Mouse (Mus musculus) cerebellum, postnatal 25 days (tissue): ENCODE results near the gene Olfr288.
A peak's percentile ranks its signal among the peaks of the same experiment; 100 is the strongest.

Experiments used
- DNase-seq, 2 experiments: peaks; one replicate each; pipeline ENCODE4 v3.0.0; 2021; ENCODE audit warnings: mixed read lengths in 2 of 2

The Olfr288 gene

DNA sequence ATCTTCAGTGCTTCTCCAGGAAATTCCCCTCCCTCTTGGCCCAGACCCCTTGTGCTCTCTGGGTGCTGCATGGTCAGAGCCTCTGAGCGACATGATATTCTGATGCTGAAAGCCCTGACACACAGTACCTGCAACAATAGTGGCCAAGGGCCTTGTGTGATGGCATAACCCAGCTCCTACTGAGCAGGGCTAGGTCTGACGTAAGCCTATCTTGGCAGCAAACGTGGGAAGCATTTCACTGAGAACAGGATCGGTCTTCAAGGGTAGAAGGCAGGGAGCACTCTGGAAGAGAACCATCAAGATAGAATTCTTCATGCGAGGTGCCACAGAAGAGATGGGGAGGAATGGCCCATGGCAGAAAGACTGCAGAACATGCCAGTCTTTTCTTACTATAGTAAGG lies 29.8 kb downstream of the Olfr288 start, which contains the start of gene Asb8:
Gene Asb8, minus strand, starts transcription at position 101 of the 400 bp plus-strand sequence.
- DNase-seq, result no peak

GRCm38 (mm10) chr15:98162561-98162960 lies 32.8 kb downstream of the Olfr288 start:
- DNase-seq, result no peak

DNA sequence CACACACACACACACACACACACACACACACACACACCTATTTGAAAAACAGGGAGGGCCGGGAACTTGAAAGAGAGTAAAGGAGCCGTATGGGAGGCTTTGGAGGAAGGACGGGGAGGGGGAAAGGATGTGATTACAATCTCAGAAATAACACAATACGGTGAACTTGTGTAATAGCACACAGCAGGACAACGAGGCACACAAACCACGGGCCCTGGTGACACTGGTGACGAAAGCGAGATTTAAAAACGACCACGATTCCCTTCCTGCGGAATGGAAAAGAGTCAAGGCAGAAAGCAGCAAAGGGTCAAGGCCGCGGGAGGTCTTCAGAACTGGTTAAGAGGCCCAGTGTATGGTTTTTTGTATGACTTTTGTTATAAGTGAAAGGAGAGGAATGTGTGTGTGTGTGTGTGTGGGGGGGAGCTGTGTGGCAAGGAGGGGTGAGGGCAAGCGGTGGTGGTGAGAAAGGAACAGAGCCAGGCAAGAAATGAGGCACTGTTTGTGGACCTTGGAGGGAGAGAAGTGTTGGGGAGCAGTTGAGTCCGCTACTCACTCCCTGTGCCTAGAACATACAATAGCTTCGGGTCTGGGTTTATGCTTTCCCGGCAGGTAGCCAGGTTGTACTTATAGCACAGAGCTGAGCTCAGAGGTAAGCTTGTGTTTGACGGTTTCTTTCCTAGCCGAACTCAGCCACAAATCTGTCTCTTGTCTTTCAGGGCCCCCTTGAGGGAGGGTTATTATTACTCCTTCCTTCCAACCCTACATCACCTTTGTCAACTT lies 34.1 kb downstream of the Olfr288 start:
- DNase-seq, result no peak

DNA sequence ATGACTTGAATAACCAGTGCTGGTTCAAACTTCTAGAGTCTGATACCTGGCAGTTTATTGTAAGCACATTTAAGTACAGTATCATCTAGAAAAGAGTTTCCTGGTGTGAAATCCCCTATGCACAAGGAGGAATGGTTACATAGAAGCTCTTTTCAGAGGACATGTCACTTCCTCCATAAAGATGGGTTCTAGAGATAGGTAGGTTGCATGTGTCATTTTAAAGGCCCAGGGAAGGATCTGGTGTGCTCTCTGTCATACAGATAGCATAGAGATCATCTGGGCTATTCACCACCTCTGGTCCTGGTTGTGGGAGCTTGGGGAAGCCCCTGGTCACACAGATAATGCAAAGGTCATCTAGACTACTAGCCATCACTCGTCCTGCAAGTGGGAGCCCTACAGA lies 38.1 kb downstream of the Olfr288 start:
- DNase-seq, result no peak

- DNase-seq, result no peak
Measured at GRCm38 (mm10) chr15:98155944-98156343, 39.4 kb downstream of the Olfr288 start.

DNA sequence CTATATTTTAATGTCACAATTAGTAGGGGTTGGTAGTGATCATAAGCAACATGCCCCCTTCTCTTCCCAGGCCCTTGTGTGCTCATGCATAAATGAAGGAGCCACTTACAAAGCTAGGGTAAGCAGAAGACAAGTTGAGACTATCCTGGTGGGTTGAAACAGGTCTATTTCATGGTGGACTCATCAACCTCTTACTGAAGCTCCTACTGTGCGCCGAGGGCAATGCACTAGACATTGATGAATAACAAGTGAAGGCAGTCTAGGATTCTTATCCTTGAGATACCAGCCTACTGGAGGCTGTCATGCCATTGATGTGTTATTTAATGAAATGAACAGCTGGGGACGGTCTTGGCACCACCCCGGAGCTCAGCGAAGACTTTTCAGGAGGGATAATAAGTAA lies 40.1 kb downstream of the Olfr288 start:
- no peak for DNase-seq

DNA sequence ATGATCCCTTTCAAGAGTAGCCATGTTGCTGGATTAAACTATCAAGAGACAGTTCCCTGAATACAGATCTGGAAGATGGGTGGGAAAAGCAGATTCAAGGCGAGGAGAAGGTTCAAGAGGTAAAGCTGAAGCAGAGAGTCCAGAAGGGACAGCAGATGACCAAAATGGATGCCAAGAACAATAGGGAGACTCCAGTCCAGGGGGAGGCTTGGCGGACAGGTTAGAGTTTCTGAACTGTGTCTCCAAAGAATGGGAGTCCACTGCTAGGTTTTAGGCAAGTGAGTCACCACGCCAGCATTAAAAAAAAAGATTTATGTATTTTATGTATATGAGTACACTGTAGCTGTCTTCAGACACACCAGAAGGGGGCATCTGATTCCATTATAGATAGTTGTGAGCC lies 40.7 kb downstream of the Olfr288 start:
- no peak for DNase-seq

DNA sequence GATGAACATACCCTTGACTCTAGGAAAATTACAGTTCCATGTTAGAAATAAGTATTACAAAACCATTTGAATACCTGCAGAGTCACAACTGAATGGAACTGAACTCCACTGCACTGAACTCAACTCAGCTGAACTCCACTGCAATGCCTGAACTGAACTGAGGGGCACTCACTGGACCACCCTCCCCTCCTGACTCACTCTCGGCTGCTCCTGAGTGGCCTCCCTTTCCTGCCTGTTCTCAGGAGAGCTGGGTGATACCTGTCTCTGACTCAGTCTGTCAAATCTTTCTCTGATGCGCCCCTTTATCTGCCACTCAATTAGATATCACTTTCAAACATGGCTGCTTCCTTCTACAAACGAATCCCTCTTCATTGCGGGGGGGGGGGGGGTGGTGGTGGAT lies 41.2 kb downstream of the Olfr288 start:
- no peak for DNase-seq

DNA sequence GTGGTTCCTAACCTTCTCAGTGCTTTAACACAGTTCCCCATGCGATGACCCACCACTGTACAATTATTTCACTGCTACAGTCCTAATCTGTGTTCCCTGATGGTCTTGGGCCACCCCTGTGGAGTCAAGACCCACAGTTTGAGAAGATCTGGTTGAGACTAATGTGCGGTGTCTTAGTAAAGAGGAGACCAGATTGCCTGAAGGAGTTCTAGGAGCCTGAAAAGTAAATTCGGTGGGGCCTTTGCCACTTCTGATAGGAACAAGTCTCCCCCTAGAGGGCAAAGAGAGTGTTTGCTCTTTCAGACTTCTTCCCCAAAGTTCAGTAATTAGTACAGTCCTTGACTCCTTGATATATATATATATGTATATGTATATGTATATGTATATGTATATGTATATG lies 41.7 kb downstream of the Olfr288 start:
- peak in 1 of 2 experiments; percentile 39 for DNase-seq

- no peak for DNase-seq
Measured at GRCm38 (mm10) chr15:98152916-98153315, 42.4 kb downstream of the Olfr288 start.

- no peak for DNase-seq
Measured at GRCm38 (mm10) chr15:98149166-98149602, 46.2 kb downstream of the Olfr288 start.

DNA sequence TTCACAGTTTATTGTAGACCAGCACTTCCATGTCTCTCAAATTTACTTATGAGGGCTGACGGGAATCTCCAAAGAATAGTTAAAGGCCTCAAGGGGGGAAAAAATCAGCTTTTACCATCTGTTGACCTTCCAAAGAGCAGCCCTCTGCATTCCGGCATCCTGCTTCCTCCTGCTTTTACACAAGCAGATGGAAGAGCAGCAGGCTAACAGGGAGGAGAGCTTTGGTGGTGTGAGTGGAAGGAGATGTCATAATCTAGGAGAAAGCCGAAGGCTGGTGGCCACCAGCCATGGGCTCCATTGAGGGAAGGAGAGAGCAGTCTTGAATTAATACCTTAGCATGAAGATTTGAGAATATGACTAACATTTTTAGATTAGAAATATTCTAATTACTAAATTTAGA lies 47.0 kb downstream of the Olfr288 start:
- DNase-seq, result peak; percentile 57 to 73

DNA sequence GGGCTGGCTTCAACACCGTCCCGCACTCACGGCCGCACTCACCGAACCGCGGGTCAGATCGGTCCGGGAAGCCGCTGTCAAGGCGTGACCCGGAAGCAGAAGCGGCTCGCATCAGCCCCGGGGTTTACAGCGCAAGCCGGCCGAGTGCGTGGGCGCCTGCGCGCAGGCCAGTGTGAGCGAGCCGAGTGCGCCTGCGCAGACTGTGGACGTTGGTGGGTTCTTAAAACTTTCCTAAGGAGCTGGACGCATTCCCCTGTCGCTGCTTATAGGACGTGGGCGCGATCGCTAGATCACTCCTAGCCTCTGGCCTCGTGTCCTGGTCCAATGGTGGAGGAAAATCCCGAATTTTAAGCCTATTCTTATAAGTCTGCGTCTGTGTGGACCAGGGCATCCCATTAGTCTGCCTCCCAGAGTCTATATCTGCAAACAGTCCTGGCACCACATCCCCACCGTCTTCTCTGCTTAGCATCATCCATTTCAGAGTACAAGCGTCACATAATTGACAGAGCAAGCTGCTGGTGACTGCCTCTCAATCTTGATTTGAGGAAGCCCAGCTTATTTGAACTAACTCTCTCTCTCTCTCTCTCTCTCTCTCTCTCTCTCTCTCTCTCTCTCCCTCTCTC lies 49.7 kb downstream of the Olfr288 start:
- peak; percentile 92 to 96 for DNase-seq

GRCm38 (mm10) chr15:98144861-98145507 lies 50.4 kb downstream of the Olfr288 start:
- DNase-seq, result no peak

DNA sequence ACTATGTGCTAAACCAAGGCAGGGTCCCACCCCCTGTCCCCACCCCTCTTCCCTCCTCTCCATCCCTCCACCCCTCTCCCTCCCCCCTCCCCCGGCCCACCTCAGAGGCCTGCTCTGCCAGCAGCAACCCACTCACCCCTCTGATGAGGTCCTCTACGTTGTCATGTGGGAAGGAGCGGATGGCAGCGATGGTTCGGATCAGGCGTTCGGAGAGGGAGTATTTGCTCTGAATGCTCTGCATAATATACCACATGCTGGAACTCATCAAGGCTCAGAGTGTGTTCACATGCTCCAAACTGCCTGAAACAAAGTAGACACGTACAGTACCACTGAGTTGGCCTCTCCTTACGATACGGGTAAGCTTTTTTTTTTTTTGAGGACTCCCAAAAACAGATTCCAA lies 52.8 kb downstream of the Olfr288 start:
- no peak for DNase-seq

DNA sequence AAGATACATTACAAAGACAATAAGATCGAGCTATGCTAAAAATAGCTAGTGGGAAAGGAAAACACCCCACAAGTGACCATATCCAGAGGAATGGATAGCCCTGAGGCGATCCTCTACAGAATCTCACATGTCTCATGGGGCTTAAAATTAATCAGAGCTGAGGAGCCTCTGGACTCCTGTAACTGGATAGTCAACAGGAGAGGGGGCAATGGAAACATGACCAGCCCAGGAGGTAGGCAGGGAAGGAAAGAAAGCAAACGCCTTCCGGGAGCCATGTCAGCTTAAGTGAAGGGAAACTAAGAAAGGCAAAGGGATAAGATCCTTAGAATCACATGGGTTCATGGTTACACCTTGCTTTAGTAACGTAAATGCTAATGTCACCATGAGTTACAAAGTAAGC lies 54.5 kb downstream of the Olfr288 start:
- no peak for DNase-seq

GRCm38 (mm10) chr15:98139763-98140162 lies 55.6 kb downstream of the Olfr288 start:
- DNase-seq, result no peak

GRCm38 (mm10) chr15:98136871-98137270 lies 58.5 kb downstream of the Olfr288 start:
- no peak for DNase-seq
